Mouse (Mus musculus): ENCODE measurements around the gene Ddx54. TPM values are rescaled to one million over a fixed set of nuclear protein-coding genes. Genes with fewer than 3 reads are reported as not detected.

The Ddx54 gene
- polyA plus RNA-seq, 1 experiment from 2014 or later = 34.8 TPM

DNA sequence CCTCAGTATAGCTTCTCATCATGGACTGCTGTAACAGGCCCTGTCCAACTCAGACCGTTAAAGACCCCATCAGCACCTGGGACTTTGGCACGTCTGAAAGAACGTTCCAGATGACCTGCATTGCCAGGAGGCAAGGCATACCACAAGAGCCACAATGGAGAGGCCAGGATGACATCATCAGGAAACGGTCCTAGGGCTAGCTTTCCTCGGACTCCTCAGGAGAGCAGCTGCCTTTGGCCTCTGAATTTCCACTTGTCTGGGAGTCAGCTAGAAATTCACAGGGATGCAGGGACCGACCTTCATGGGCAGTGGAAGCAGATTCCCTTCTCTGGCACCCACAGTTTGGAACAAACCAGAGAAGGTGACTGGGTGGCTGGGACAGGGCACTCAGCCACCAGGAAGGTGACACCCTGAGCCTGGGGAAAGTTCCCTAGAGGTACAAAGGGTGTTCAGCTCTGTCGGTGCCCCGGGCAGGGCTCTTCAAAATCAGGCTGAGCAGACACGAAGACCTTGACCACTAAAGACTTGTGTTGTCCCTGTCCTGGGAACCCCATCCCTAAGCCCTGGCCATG, 45.8 kb upstream of the Ddx54 start:
- peaks cover 78% of the 10 kb centered on the region for H3K4me1 ChIP-seq (replicated peaks; ENCODE audit: insufficient read depth, low read length)
- no peak overlapping the region for H3K4me2 ChIP-seq (ENCODE audit: low read length)
- DNase-seq (ENCODE audit: low spot score) (no peak), ATAC-seq (replicated peaks; ENCODE audit: low FRiP score, low read depth) (no peak)
- no peak for TF ChIP-seq CTCF (IDR thresholded peaks at IDR 0.05; ENCODE audit: low read depth)
- 0 out of 2 replicates have a peak, but pooled peaks cover 2% of the 10 kb centered on the region for H3K36me3 ChIP-seq (ENCODE audit: insufficient read depth, low read length)
- peak overlapping the region; percentile 66 for H3K27ac ChIP-seq
- H3K27me3 ChIP-seq (ENCODE audit: insufficient read depth, low read length) = no peaks in the 10 kb centered on the region
- H3K9ac ChIP-seq (ENCODE audit: low read depth, low read length) = 0 out of 2 replicates have a peak overlapping the region, but pooled peaks have one; percentile 8
- H3K9me3 ChIP-seq (replicated peaks; ENCODE audit: low read length) = no peaks in the 10 kb centered on the region
- 39% methylated on average over 9 of the region's 9 CpGs for WGBS
- no peak overlapping the region for H3K4me3 ChIP-seq (replicated peaks; ENCODE audit: low read depth, low read length)

DNA sequence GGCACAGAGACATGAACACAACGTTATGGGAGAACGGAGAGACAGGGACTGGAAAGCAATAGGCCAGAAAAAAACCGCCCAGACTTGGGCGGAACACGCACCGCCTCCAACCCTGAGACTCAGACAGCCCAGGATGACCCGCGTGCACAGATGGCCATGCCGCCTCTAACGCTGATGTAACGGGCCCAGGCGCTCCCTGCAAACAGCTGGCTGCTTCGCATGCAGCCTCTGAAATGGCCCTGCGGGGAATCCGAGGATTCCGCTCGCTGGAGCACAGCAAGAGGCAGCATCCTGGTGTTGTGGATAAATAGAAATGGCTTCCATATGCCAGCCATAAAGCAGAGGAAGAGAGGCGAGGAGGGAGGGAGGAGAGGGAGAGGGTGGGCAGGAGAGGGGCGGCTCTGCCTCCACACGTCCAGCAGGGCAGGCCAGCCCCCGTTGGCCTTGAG, 45.3 kb upstream of the Ddx54 start:
- WGBS = 26% methylated on average over 21 of the region's 21 CpGs
- H3K27me3 ChIP-seq (ENCODE audit: insufficient read depth, low read length) = no peaks in the 10 kb centered on the region
- ATAC-seq (replicated peaks; ENCODE audit: low FRiP score, low read depth) (no peak), DNase-seq (ENCODE audit: low spot score) (peak; percentile 71)
- peak overlapping the region; percentile 66 for H3K27ac ChIP-seq
- peaks cover 77% of the 10 kb centered on the region for H3K4me1 ChIP-seq (replicated peaks; ENCODE audit: insufficient read depth, low read length)
- 0 out of 2 replicates have a peak, but pooled peaks cover 2% of the 10 kb centered on the region for H3K36me3 ChIP-seq (ENCODE audit: insufficient read depth, low read length)
- TF ChIP-seq CTCF (IDR thresholded peaks at IDR 0.05; ENCODE audit: low read depth) = no peak
- H3K9me3 ChIP-seq (replicated peaks; ENCODE audit: low read length) = no peaks in the 10 kb centered on the region
- H3K4me3 ChIP-seq (replicated peaks; ENCODE audit: low read depth, low read length) = no peak overlapping the region
- no peak overlapping the region for H3K4me2 ChIP-seq (ENCODE audit: low read length)
- H3K9ac ChIP-seq (ENCODE audit: low read depth, low read length) = 0 out of 2 replicates have a peak overlapping the region, but pooled peaks have one; percentile 8

DNA sequence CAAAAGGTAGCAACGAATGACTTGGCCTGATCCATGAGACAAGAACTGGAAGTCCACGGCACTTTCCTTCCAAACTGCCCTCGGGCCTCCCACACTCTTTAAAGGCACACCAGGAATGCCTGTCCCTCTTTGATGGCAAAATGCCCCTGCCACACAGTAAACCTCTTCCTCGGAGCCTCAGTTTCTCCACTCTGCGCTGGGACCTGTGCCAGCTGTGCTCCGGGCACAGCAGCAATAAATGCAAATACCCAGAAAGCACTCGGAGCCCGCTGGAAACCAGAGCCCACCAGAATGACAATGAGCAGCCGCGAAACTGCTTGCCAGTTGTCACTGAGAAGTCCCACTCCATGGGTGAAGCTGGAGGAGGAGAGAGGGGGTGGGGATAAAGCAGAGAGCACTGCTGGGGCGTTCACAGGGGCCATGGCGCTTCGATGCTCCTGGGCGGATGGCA, 44.8 kb upstream of the Ddx54 start:
- Histone ChIP-seq H3K4me3 (replicated peaks; ENCODE audit: low read depth, low read length) (no peak overlapping the region), H3K9me3 (replicated peaks; ENCODE audit: low read length) (no peaks in the 10 kb centered on the region), H3K27me3 (ENCODE audit: insufficient read depth, low read length) (no peaks in the 10 kb centered on the region), H3K9ac (ENCODE audit: low read depth, low read length) (0 out of 2 replicates have a peak overlapping the region, but pooled peaks have one; percentile 8), H3K4me1 (replicated peaks; ENCODE audit: insufficient read depth, low read length) (peaks cover 76% of the 10 kb centered on the region), H3K36me3 (ENCODE audit: insufficient read depth, low read length) (0 out of 2 replicates have a peak, but pooled peaks cover 2% of the 10 kb centered on the region), H3K4me2 (ENCODE audit: low read length) (no peak overlapping the region), H3K27ac (peak overlapping the region; percentile 66)
- 45% methylated on average over 14 of the region's 14 CpGs for WGBS
- no peak for DNase-seq (ENCODE audit: low spot score)
- ATAC-seq (replicated peaks; ENCODE audit: low FRiP score, low read depth) = no peak
- TF ChIP-seq CTCF (IDR thresholded peaks at IDR 0.05; ENCODE audit: low read depth) = no peak

DNA sequence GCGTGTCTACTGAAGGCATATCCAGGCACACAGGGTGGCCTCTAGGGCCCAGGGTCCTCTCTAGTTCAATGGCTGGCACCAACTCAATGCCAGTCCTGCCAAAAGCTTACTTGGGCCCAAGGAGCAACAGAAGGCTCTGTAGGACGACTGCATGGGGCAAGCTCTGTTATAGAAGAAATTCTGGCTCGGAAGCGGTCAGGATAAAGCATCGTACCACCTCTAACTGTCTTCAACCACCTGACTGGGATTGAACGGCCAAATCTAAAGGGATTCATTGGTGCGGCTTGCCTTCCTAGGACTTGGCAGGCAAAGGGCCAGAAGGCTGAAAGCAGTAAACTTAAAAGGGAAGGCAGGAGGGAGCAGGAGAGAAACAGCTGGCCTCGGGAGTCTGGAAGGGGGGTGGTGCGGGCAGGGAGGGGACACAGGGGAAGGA, 44.2 kb upstream of the Ddx54 start:
- no peaks in the 10 kb centered on the region for H3K27me3 ChIP-seq (ENCODE audit: insufficient read depth, low read length)
- H3K9ac ChIP-seq (ENCODE audit: low read depth, low read length) = 0 out of 2 replicates have a peak overlapping the region, but pooled peaks have one; percentile 31
- no peak overlapping the region for H3K27ac ChIP-seq
- H3K9me3 ChIP-seq (replicated peaks; ENCODE audit: low read length) = no peaks in the 10 kb centered on the region
- no peak overlapping the region for H3K4me3 ChIP-seq (replicated peaks; ENCODE audit: low read depth, low read length)
- 58% methylated on average over 9 of the region's 9 CpGs for WGBS
- TF ChIP-seq CTCF (IDR thresholded peaks at IDR 0.05; ENCODE audit: low read depth) = no peak
- 0 out of 2 replicates have a peak, but pooled peaks cover 7% of the 10 kb centered on the region for H3K36me3 ChIP-seq (ENCODE audit: insufficient read depth, low read length)
- peaks cover 70% of the 10 kb centered on the region for H3K4me1 ChIP-seq (replicated peaks; ENCODE audit: insufficient read depth, low read length)
- no peak for DNase-seq (ENCODE audit: low spot score)
- ATAC-seq (replicated peaks; ENCODE audit: low FRiP score, low read depth) = no peak
- no peak overlapping the region for H3K4me2 ChIP-seq (ENCODE audit: low read length)

DNA sequence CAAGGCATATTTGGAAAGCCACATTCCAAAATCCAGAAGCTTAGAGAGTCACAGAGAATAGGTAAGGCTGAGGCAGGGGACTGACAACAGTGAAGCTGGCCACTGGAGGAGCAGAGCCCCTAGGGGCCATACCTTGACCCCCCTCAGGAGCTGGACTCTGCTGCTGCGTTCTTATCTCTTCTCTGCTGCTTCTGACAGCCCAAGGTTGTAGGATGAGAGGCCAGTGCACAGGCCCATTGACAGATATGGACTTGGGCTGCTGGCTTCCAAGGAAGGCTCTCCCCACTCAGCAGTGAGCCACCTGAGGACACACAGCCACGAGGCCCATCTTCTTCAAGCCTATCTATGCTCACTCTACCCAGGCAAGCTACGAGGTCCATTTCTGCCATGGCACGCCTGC, 43.6 kb upstream of the Ddx54 start:
- Histone ChIP-seq H3K4me3 (replicated peaks; ENCODE audit: low read depth, low read length) (no peak overlapping the region), H3K4me1 (replicated peaks; ENCODE audit: insufficient read depth, low read length) (peaks cover 65% of the 10 kb centered on the region), H3K36me3 (ENCODE audit: insufficient read depth, low read length) (0 out of 2 replicates have a peak, but pooled peaks cover 7% of the 10 kb centered on the region), H3K9ac (ENCODE audit: low read depth, low read length) (no peak overlapping the region), H3K9me3 (replicated peaks; ENCODE audit: low read length) (no peaks in the 10 kb centered on the region), H3K27me3 (ENCODE audit: insufficient read depth, low read length) (no peaks in the 10 kb centered on the region), H3K4me2 (ENCODE audit: low read length) (no peak overlapping the region), H3K27ac (no peak overlapping the region)
- no peak for ATAC-seq (replicated peaks; ENCODE audit: low FRiP score, low read depth)
- DNase-seq (ENCODE audit: low spot score) = no peak
- no peak for TF ChIP-seq CTCF (IDR thresholded peaks at IDR 0.05; ENCODE audit: low read depth)
- 76% methylated on average over 4 of the region's 4 CpGs for WGBS

DNA sequence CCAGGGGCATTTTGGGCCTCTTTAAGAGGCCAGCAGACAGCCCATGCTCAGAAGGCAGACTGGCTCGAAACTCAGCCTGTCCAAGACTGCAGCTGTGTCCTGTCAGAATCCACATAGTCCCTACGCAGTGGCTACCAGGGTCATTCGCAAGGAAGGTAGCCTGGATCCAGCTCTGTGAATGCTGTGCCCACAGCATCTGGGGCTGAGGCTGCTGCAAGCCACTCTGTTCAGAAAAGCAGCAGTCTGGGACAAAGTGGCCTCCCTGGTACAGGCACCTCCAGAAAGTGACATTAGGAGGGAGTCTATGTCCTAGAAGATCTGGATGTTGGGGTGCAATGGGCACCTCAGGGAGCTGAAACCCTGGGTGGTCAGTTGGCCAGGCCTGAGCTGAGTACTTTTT, 42.7 kb upstream of the Ddx54 start:
- no peak for TF ChIP-seq CTCF (IDR thresholded peaks at IDR 0.05; ENCODE audit: low read depth)
- 65% methylated on average over 3 of the region's 3 CpGs for WGBS
- Histone ChIP-seq H3K9me3 (replicated peaks; ENCODE audit: low read length) (no peaks in the 10 kb centered on the region), H3K27ac (no peak overlapping the region), H3K4me3 (replicated peaks; ENCODE audit: low read depth, low read length) (no peak overlapping the region), H3K4me1 (replicated peaks; ENCODE audit: insufficient read depth, low read length) (peaks cover 61% of the 10 kb centered on the region), H3K9ac (ENCODE audit: low read depth, low read length) (no peak overlapping the region), H3K4me2 (ENCODE audit: low read length) (no peak overlapping the region), H3K27me3 (ENCODE audit: insufficient read depth, low read length) (no peaks in the 10 kb centered on the region), H3K36me3 (ENCODE audit: insufficient read depth, low read length) (0 out of 2 replicates have a peak, but pooled peaks cover 7% of the 10 kb centered on the region)
- DNase-seq (ENCODE audit: low spot score) (no peak), ATAC-seq (replicated peaks; ENCODE audit: low FRiP score, low read depth) (no peak)
